Mouse (Mus musculus): ENCODE measurements around the gene Unc13b.
A peak's percentile ranks its signal among the peaks of the same experiment; 100 is the strongest.

Unc13b gene

DNA sequence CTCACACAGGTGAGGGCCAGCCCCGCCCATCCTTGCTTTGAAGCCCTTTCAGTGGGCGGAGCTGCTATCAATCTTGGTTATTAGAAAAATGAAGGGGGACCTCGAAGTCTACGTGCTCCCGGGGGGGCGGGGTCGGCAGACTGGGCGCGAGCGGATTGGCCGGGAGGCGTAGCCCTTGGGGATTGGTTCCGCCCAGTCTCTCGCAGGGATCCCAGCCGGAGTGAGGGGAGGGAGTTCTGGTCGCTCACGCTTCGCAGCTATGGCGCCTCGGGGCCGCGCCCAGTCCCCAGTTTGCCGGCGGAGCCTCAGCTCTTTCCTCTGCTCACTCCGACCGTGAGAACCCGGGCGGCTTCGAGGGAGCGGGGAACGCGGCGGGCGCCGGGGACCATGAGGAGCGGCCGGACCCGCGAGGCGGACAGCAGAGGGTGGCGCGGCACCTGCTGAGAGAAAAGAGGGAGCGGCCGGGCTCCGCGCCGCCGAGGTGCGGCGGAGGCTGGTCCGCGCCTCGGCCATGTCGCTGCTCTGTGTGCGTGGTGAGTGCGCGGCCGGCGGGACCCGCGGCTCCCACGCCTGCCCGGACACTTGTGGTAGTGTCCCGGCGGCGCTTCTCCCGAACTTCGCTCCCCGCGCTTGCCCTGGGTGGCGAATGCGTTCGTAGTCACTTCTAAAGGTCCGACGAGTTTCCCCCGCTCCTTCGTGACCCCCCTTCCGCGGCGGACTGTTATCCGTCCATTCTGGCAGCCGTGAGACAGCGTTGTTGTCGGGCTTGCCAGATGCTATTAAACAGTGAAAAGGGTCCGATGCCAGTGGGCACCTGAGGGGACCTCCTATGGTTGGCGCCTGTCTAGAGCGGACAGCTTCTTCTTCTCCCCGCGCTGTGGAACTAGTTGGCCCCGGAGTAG lies at the start of gene Unc13b:
TSS of gene Unc13b (plus strand) at position 201 of the 902 bp plus-strand sequence.
- peak; percentile 92 for DNase-seq (ENCODE audit: low spot score)

- DNase-seq (ENCODE audit: low spot score): peak; percentile 83
These were observed 48.4 kb upstream of the Unc13b start, which contains the start of gene Fancg for GRCm38 (mm10) chr4:43010161-43011038. Fancg (minus strand) TSS chr4:43010506.

DNA sequence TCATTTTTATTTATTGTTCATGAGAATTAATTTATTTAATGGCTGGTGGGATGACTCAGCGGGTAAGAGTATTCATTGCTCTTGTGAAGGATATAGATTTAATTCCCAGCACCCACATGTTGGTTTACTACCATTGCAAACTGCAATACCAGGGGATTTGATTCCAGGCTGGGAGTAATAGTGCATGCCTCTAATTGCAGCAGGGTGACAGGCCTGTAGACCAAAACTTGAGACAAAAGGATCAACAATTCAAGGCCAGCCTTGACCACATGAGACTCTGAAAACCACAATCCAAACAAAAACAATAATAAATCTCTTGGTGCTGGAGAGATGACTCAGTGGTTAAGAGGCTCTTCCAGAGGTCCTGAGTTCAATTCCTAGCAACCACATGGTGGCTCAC lies 46.7 kb upstream of the Unc13b start:
- no peak for DNase-seq (ENCODE audit: low spot score)

DNA sequence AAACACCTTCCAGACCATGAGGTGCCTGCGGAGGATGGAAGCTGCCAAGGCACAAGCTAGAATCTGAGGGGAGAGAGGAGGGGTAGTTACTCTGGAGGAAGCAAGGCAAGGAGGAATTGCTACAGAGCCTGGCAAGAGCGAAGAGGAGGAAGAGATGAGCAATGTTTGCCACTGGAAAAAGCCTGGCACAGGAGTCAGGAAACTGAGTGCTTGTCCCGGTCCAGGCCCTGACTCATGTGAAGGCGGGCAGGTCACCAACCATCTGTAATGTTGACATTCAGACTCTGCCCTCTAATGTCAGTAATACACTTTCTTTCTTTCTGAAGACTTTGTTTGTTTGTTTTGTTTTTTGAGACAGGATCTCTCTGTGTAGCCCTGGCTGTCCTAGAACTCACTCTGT lies 40.6 kb upstream of the Unc13b start:
- DNase-seq (ENCODE audit: low spot score): no peak

DNA sequence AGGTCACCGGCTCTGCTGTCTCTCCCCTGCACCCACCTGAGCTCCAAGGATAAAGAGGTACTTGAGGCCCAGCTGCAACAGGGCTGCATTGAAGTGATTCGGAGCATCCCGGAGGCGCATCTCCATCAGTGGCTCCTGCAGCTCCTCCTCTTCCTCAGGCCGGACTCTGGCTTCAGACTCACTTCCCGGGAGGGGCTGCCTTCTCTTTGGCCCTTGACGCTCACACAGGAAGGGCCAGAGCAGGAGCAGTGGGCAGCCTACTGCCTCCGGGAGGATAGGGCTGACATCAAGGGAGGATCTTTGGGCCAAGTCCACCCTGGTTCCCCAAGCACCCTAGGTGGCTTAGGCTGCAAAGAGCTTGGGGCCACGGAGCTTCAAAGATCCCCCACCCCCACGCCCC lies 39.6 kb upstream of the Unc13b start:
- no peak for DNase-seq (ENCODE audit: low spot score)

DNA sequence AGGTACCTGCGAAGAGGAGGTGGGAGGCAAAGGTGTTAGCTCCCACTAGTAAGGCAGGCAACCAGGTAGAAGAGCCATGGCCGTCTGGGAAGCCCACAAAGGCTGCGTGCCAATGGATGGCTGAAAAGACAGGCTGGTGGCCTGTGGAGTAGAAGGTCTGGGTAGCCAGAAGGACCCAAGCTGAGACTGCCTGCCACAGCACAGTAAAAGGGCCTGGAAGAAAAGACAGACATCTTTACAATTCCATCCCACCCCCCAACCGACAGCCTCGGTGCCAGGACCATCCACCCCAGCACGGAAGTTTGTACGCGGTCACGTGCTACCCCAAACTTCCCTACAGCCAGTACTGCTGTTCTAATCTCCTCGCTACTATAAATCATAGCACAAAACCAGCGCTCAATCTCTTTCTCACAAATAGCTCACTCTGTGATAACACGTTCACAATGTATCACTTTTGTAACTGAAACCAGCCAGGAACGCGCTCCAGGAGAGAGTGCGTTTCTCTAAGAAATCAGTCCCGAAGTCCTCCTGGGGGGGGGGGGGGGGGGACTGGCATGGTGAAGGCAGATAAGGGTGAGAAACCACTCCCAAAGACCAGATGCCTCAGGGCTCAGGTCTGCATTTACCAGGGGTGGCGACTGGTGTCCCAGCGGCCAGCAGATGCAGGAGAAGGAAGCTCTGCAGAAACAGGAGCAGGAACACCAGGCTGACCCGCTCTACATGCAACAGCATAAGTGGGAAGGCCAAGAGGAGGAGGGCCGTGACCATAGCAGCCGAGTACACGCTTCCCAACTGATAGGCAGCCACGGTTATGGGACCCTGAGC lies 38.9 kb upstream of the Unc13b start:
- no peak for DNase-seq (ENCODE audit: low spot score)

- DNase-seq (ENCODE audit: low spot score): no peak
These were observed 37.9 kb upstream of the Unc13b start for GRCm38 (mm10) chr4:43020876-43021275.

- no peak for DNase-seq (ENCODE audit: low spot score)
These were observed 37.4 kb upstream of the Unc13b start for GRCm38 (mm10) chr4:43021341-43021740.

GRCm38 (mm10) chr4:43024673-43025072 lies 34.1 kb upstream of the Unc13b start:
- DNase-seq (ENCODE audit: low spot score): no peak

- peak; percentile 93 for DNase-seq (ENCODE audit: low spot score)
These were observed 33.4 kb upstream of the Unc13b start, which contains the start of gene Pigo for GRCm38 (mm10) chr4:43025084-43025960. Pigo (minus strand) TSS chr4:43025819.

GRCm38 (mm10) chr4:43029121-43029520 lies 29.6 kb upstream of the Unc13b start:
- no peak for DNase-seq (ENCODE audit: low spot score)

- no peak for DNase-seq (ENCODE audit: low spot score)
These were observed 29.0 kb upstream of the Unc13b start for GRCm38 (mm10) chr4:43029749-43030148.

DNA sequence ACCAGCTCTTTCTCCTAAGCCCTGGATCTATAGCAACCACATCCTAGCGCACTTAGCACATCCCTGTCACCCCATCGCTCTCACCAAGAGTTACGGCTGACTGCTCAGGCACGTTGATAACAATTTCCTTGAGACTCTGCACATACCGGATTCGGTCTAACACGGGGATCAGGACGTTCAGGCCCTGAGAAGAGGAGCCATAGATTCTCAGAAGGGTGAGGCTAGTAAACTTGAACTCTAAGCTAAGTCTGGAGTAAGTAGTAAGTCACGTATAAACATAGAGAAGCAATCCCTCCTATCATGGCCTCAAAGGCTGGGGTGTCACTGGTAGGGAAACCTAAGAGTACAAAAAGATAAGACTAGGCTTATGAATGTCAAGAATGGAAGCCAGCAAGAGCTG lies 28.4 kb upstream of the Unc13b start:
- DNase-seq (ENCODE audit: low spot score): no peak

DNA sequence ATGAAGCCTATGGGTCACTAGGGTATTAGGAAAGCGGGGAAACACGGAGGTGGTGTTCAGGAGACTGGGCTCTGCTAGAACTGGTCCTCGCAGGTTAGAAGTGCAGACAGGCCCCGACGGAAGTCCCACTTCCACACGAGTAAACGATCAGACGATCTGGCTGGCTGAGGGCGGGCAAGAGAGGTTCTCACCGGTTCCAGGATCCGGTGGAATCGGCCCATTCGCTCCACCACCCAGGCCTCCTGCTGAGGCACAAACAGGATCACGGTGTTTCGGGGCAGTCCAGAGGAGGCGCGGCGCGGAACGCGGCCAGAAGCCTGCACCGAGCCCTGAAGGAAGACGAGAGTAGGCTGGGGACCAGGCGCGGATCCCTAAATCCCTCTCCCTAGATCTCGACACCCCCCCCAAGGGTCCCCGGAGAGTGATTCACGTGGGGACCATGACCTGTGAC lies 27.9 kb upstream of the Unc13b start:
- DNase-seq (ENCODE audit: low spot score): no peak

GRCm38 (mm10) chr4:43031237-43031995 lies 27.3 kb upstream of the Unc13b start, which contains the start of gene Stoml2:
Stoml2 (minus strand) TSS chr4:43031710.
- peak; percentile 90 for DNase-seq (ENCODE audit: low spot score)

- DNase-seq (ENCODE audit: low spot score): no peak
These were observed 26.3 kb upstream of the Unc13b start for GRCm38 (mm10) chr4:43032501-43032900.

GRCm38 (mm10) chr4:43033481-43033880 lies 25.3 kb upstream of the Unc13b start:
- DNase-seq (ENCODE audit: low spot score): no peak

- DNase-seq (ENCODE audit: low spot score): no peak
These were observed 22.9 kb upstream of the Unc13b start for GRCm38 (mm10) chr4:43035851-43036250.

- no peak for DNase-seq (ENCODE audit: low spot score)
These were observed 22.4 kb upstream of the Unc13b start for GRCm38 (mm10) chr4:43036356-43036755.

All from ovary, postnatal 36 days (tissue).